Mouse (Mus musculus) embryonic stem cell, embryonic (primary cell): Measurements from ENCODE around the gene Dars2.

Experiments used
- CTCF ChIA-PET, 4 experiments: fragments of 300-600 bp in 2 of 4; fragments of 350-600 bp in 2 of 4; sonication (Branson Sonifier 250); formaldehyde crosslinking; loops; one replicate each; lab custom pipeline; 2022; ENCODE audit warnings: inconsistent platforms in 2 of 4; lab: Charles Lee
- POLR2A ChIA-PET, 4 experiments: fragments of 300-600 bp in 2 of 4; fragments of 350-600 bp in 2 of 4; sonication (Branson Sonifier 250); formaldehyde crosslinking; loops; one replicate each; lab custom pipeline; 2022; ENCODE audit warnings: antibody characterized with exemption in 4 of 4, inconsistent platforms in 1 of 4; lab: Charles Lee

Dars2 gene

DNA sequence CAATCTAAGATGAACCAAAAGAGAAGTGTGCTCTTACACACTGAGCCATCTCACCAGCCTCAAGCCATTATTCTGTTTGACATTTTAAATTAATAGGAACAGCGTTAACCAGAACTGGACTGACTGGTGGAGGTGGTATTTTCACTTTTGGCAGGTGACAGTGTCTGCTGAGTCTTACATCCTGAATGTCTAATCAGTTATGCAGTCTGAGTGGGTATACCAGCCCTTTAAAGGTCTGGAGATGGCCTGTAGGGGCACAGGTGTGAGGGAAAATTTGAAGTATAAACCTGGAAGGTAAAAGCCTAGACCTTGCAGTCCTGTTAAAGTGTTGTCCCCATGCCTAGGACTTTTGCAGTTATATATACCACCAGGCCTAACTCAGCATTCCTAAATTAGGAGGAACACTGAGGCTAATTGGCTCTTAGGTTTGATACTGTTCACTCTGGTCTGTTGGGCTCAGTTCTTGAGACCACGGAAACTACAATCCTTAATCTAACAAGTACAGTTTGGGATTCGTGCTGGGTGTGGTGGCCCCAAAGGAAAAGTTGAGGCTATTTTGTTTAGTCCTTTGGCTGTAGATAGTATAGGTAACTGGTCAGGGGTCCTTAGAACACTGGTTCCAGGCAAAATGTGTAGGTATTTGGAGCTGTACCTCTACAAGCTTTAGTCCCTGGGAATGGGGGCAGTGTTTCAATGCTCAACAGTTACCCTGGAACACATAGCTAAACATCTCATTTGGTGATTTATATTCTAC, 31.3 kb downstream of the Dars2 start:
- ChIA-PET CTCF (interaction anchor here in 1 of 4 experiments (0.8 to 2.2 kb wide), 3 partner anchors 58 to 157 kb away, joined by 3 to 10 read pairs (median 3); no protein-coding TSS in a partner anchor), POLR2A (interaction anchor here (0.5 to 15.0 kb wide), 95 partner anchors 7 to 838 kb away, joined by 3 to 267 read pairs (median 5); partner anchors contain the start of genes Klhl20 (in 4 of the 4), Cenpl (in 3 of the 4), Dars2 (in 3 of the 4) and Rc3h1 (in 2 of the 4))

DNA sequence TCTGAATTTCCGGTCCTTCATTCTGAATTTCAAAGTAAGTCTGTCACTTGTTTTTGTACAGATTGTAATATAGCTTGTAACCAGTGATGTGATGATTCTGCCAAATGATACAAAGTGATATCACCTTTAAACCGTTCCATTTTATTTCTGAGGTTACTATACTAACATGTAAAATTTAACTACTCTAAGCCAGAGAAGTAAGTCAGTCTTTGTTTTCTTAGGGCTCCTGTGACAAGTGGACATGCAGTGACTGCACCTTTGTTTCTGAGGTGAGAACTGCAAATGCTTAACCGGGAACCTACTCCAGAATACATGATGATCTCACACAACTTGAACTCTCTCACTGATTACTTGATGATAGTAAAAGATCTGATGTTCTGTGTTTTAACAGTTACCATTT, 32.5 kb downstream of the Dars2 start:
- CTCF ChIA-PET: no interaction called here
- POLR2A ChIA-PET: interaction anchor here (0.8 to 15.0 kb wide), 20 partner anchors 8 to 212 kb away, joined by 3 to 267 read pairs (median 68); partner anchors contain the start of genes Cenpl (in 2 of the 4), Dars2 (in 2 of the 4), Ankrd45 (in 1 of the 4) and Klhl20 (in 1 of the 4)

DNA sequence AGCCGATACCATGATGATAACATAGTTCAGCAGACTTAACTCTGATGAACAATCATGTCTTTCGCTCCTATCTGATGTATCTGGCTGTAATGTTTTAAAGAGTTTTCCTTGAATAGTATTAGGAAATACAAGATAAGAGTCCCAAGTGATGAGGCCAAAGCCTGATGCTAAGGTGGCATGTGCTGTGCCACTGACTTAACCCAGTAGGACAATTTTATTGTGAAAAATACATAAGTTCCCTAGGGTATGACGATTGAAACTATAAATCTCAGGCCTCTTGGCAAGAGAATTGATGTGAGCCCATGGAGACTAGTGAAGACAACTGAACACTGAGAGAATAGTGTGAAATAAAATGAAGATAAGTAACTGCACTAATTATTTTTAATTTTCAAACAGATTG, 32.9 kb downstream of the Dars2 start:
- ChIA-PET POLR2A (interaction anchor here in 3 of 4 experiments (0.5 to 15.0 kb wide), 33 partner anchors 8 to 243 kb away, joined by 3 to 267 read pairs (median 38); partner anchors contain the start of genes Cenpl (in 2 of the 3), Dars2 (in 2 of the 3), Klhl20 (in 2 of the 3) and Prdx6 (in 2 of the 3)), CTCF (no interaction called here)

DNA sequence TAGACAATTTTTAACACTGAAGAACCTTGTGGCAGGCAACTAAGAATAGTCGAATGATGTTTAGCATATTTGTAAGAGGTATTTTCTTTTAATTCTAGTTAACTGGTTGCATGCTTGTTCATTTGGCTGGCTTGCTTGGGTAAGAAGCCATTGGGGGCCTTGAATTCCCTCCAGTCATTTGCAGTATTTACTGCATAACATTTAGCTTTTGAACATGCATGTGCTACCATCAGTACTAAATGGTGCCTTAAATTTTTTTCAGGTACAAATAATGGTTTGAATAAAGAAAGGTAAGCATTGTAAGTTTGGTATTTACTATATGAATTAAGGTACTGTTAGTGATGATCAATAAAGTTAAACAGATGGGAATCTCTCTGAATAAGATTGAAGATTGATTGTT, 33.4 kb downstream of the Dars2 start:
- CTCF ChIA-PET: no interaction called here
- POLR2A ChIA-PET: interaction anchor here (0.5 to 15.0 kb wide), 73 partner anchors 8 to 836 kb away, joined by 3 to 267 read pairs (median 13); partner anchors contain the start of genes Cenpl (in 3 of the 4), Dars2 (in 3 of the 4), Klhl20 (in 2 of the 4) and Prdx6 (in 2 of the 4)

DNA sequence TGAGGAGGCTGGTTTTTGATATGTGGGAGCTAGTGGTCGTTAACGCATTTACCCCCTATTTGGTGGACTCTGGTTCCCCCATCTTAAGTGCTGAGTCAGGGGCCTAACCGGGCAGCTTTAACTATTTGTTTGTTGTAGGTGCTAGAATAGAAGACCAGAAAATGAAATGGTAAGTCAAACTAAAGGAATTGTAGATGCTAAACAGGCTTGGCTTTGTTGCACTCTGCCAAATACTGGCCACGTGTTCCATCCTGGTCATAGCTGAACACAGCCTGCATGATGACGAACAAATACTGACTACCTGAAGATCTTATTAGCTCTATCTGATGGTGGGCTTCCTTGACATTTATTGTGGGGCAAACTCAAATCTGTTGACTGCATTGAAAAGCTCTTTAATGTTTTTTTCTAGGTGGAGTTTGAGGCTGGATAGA, 34.0 kb downstream of the Dars2 start:
- ChIA-PET POLR2A (interaction anchor here (0.5 to 15.0 kb wide), 120 partner anchors 7 to 1485 kb away, joined by 3 to 267 read pairs (median 5); partner anchors contain the start of genes Cenpl (in 4 of the 4), Dars2 (in 3 of the 4), Ankrd45 (in 2 of the 4) and Klhl20 (in 2 of the 4)), CTCF (no interaction called here)

DNA sequence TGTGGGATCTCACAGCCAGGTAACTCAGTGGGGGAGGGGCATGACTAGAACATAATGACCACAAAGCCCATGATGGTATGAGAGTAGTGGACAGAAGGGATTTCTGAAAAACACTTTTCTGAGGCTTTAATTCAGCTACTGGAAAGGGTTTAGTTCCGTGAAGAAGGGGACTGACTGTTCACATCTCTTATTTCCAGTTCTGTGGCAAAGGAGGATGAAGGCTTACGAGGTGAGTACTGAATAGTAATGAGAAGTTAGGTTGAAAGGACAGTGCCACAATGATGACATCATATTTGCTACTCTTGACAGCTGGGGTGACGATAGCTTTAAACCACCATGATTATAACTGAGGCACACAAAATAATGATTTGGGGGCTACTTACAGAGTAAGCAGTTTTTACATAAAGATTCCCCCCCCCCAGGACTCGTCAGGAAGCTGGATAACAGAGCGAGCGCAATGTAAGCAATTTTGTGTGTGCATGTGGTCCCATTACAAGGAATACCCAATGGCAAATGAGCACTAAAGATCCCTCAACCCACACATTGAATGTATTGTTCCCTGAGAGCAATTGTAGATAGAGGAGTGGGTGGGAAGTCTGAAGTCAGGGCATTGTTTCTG, 34.6 kb downstream of the Dars2 start:
- ChIA-PET CTCF (interaction anchor here in 1 of 4 experiments (1.3 kb wide), 1 partner anchor 160 kb away, joined by 3 read pairs; no protein-coding TSS in a partner anchor), POLR2A (interaction anchor here (0.5 to 15.0 kb wide), 174 partner anchors 7 to 1485 kb away, joined by 3 to 267 read pairs (median 6); partner anchors contain the start of genes Cenpl (in 4 of the 4), Dars2 (in 3 of the 4), Prdx6 (in 3 of the 4) and Ankrd45 (in 2 of the 4))

DNA sequence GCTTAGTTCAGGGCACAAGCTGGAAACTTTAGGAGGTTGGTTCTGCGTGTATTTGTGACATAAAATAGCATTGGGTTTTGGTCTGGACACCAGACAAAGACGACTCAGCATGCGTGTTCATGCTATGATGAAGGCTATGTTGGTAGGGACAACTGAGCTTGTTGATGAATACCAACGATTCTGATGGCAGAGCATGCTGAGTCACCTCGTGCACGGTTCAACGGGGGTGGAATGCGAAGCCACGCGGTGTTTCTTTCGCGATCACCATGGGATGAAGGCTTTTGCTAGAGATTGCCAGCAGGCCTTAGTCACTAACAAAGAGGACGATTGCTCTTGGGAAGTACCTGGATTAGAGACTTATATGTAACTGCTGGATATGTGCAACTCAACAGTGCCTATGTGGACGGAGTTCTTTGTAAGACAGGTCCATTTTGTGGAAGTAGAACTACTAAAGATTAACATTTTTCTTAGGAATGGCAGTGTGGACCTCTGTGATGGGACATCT, 35.1 kb downstream of the Dars2 start:
- CTCF ChIA-PET: interaction anchor here in 3 of 4 experiments (0.6 to 1.3 kb wide), 4 partner anchors 14 to 160 kb away, joined by 3 read pairs; no protein-coding TSS in a partner anchor
- POLR2A ChIA-PET: interaction anchor here (0.5 to 15.0 kb wide), 199 partner anchors 6 to 934 kb away, joined by 3 to 267 read pairs (median 6); partner anchors contain the start of genes Rc3h1 (in 4 of the 4), Cenpl (in 3 of the 4), Dars2 (in 3 of the 4) and Klhl20 (in 3 of the 4)

DNA sequence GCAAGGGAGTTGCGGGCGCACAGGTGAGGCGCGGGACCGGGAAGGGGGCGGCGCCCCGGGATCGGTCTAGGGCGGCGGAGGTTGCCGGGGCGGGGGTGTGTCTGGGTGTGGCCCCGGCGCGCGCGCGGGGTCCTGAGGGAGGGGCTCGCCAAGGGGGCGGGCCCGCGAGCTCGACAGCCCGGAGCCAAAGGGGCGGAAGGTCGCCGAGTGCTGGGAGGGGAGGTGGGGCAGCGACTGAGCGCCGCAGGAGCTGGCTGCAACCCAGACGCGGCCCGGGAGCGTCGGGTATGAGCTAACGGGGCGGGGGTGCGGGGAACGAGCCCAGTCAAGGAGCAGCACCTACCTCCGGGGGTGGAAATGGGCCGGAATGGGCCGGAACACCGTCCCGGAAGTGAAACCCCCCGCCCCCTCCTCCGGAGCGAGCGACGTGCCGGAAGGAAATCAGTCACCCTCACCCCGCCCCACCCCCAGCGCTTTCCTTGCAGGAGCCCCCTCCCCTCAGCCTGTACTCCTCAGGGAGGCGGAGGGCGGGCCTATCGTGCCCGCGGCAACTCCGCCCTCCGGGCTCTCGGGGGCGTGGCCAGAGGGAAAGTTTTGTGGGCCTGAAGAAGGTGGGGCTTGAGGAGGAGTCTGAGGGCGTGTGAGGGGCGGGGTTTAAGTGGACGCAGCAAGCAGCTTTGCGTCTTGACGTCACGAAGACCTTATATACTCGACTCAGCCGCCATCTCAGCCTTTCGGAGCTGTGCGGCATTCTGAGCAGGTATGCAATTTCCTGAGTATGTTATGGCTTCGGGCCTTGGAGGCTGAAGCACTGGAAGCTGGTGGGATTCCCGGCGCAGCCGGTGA, 35.8 kb downstream of the Dars2 start, which contains the start of gene Zbtb37:
Gene Zbtb37, minus strand, starts transcription at position 415 of the 846 bp plus-strand sequence.
- CTCF ChIA-PET: interaction anchor here (0.6 to 1.3 kb wide), 6 partner anchors 13 to 161 kb away, joined by 3 to 4 read pairs (median 3); partner anchors contain the start of gene Rc3h1 (in 1 of the 4)
- POLR2A ChIA-PET: interaction anchor here (0.5 to 15.0 kb wide), 211 partner anchors 4 to 934 kb away, joined by 3 to 267 read pairs (median 6); partner anchors contain the start of genes Rc3h1 (in 4 of the 4), Cenpl (in 3 of the 4), Dars2 (in 3 of the 4) and Klhl20 (in 3 of the 4)

- POLR2A ChIA-PET: interaction anchor here (0.5 to 15.0 kb wide), 111 partner anchors 4 to 843 kb away, joined by 3 to 267 read pairs (median 10); partner anchors contain the start of genes Rc3h1 (in 4 of the 4), Cenpl (in 3 of the 4), Dars2 (in 3 of the 4) and Klhl20 (in 3 of the 4)
- CTCF ChIA-PET: interaction anchor here in 2 of 4 experiments (0.6 to 1.2 kb wide), 2 partner anchors 31 to 128 kb away, joined by 4 read pairs; partner anchors contain the start of gene Rc3h1 (in 1 of the 2)
Observed at GRCm38 (mm10) chr1:161033856-161034434, 36.5 kb downstream of the Dars2 start.

DNA sequence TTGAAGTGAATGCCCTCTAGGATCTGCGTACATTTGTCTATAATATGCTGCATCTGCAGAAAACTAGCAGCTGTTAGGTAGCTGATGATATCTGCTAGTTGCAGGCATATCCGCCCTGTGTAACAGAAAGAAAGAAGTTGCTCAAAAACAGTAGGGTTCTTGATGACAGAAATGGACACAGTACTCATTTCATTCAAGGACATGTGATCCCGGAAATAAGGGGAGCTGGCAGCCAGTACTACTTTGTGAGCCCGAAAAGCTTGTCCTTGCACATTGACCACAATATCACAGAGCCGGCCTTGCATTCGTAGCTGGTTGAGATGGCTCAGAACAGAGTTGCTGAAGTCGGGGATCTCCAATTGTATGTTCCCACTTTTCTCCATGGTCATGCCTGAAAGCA, 38.1 kb downstream of the Dars2 start:
- CTCF ChIA-PET: interaction anchor here in 1 of 4 experiments (0.6 kb wide), 1 partner anchor 60 kb away, joined by 3 read pairs; no protein-coding TSS in a partner anchor
- POLR2A ChIA-PET: interaction anchor here in 2 of 4 experiments (1.2 to 15.0 kb wide), 14 partner anchors 6 to 632 kb away, joined by 3 to 267 read pairs (median 53); partner anchors contain the start of genes Rc3h1 (in 2 of the 2), Ankrd45 (in 1 of the 2), Cenpl (in 1 of the 2) and Dars2 (in 1 of the 2)

DNA sequence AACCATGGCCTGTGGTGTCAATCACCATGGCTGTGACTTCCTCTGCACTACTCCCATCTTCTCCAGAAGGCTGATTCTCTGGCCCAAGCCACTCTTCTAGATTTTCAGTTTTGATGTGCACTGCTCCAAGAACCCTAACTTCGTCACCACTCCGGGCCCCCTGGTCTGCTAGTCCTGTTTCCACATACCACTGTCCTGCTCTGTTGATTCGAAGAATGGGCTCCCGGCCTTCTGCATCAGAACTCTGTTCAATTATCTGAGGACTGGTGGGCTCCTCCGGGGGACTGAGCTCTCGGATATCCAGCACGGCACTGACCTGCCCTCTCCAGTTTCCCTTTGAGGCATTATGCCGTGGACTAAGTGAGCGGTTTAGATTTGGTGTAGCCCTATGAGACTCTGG, 38.6 kb downstream of the Dars2 start:
- ChIA-PET CTCF (interaction anchor here in 1 of 4 experiments (0.6 kb wide), 1 partner anchor 59 kb away, joined by 3 read pairs; no protein-coding TSS in a partner anchor), POLR2A (interaction anchor here in 3 of 4 experiments (0.7 to 15.0 kb wide), 14 partner anchors 6 to 632 kb away, joined by 3 to 267 read pairs (median 12); partner anchors contain the start of genes Ankrd45 (in 1 of the 3), Cenpl (in 1 of the 3), Dars2 (in 1 of the 3) and Rc3h1 (in 1 of the 3))

- ChIA-PET CTCF (no interaction called here), POLR2A (interaction anchor here in 3 of 4 experiments (0.6 to 15.0 kb wide), 12 partner anchors 8 to 936 kb away, joined by 3 to 267 read pairs (median 4); partner anchors contain the start of genes Cenpl (in 1 of the 3), Dars2 (in 1 of the 3) and Zbtb37 (in 1 of the 3))
Observed at GRCm38 (mm10) chr1:161030058-161030457, 40.4 kb downstream of the Dars2 start.

- ChIA-PET CTCF (interaction anchor here in 2 of 4 experiments (0.6 to 0.7 kb wide), 2 partner anchors 95 to 140 kb away, joined by 4 to 10 read pairs; no protein-coding TSS in a partner anchor), POLR2A (interaction anchor here (0.5 to 15.0 kb wide), 23 partner anchors 7 to 303 kb away, joined by 3 to 267 read pairs (median 4); partner anchors contain the start of genes Zbtb37 (in 2 of the 4), Cenpl (in 1 of the 4) and Dars2 (in 1 of the 4))
Observed at GRCm38 (mm10) chr1:161028427-161028826, 42.0 kb downstream of the Dars2 start.

- ChIA-PET CTCF (interaction anchor here in 2 of 4 experiments (0.5 to 0.6 kb wide), 2 partner anchors 68 to 133 kb away, joined by 3 read pairs; no protein-coding TSS in a partner anchor), POLR2A (interaction anchor here (0.9 to 15.0 kb wide), 13 partner anchors 8 to 121 kb away, joined by 3 to 267 read pairs (median 6); partner anchors contain the start of genes Zbtb37 (in 2 of the 4), Cenpl (in 1 of the 4), Dars2 (in 1 of the 4) and Rc3h1 (in 1 of the 4))
Observed at GRCm38 (mm10) chr1:161027196-161027595, 43.3 kb downstream of the Dars2 start.
